Mouse (Mus musculus) stomach, postnatal 0 days (tissue): ENCODE data around the gene Znhit2. TPM values are rescaled to one million over a fixed set of nuclear protein-coding genes. Genes with fewer than 3 reads are reported as not detected.

Experiments used
- ATAC-seq: fragments of 200-750 bp; cut with Nextera tagmentation; 2 replicates; pipeline ENCODE4 v1.8.0; 2017; ENCODE audit not compliant: low FRiP score, low TSS enrichment
- DNase-seq: peaks from one replicate; pipeline ENCODE4 v3.0.0-alpha.2; 2016; ENCODE audit warnings: low spot score
- H3K27ac ChIP-seq: fragments of 300-500 bp; sonication (generic); replicated peaks from 2 replicates; pipeline ENCODE4 v1.5.1; 2014; ENCODE audit warnings: mild to moderate bottlenecking, control low read depth
- H3K27me3 ChIP-seq: fragments of 300-500 bp; sonication (generic); 2 replicates; pipeline ENCODE4 v1.6.1; 2014; ENCODE audit warnings: low read length; ENCODE audit not compliant: control insufficient read depth, insufficient read depth
- H3K36me3 ChIP-seq: fragments of 300-500 bp; sonication (generic); 2 replicates; pipeline ENCODE4 v1.6.1; 2014; ENCODE audit warnings: low read length, mixed read lengths; ENCODE audit not compliant: control insufficient read depth, insufficient read depth
- H3K4me1 ChIP-seq: fragments of 300-500 bp; sonication (generic); replicated peaks from 2 replicates; pipeline ENCODE4 v1.6.1; 2014; ENCODE audit warnings: antibody characterized with exemption; ENCODE audit not compliant: control insufficient read depth, insufficient read depth
- H3K4me2 ChIP-seq: fragments of 300-500 bp; sonication (generic); replicated peaks from 2 replicates; pipeline ENCODE4 v1.6.1; 2014; ENCODE audit warnings: low read depth, mild to moderate bottlenecking, control low read depth, moderate library complexity
- H3K4me3 ChIP-seq: fragments of 300-500 bp; sonication (generic); 2 replicates; pipeline ENCODE4 v1.5.1; 2014; ENCODE audit warnings: low read depth, low read length, control low read depth
- H3K9ac ChIP-seq: fragments of 300-500 bp; sonication (generic); 2 replicates; pipeline ENCODE4 v1.6.1; 2014; ENCODE audit warnings: mild to moderate bottlenecking, low read length, control low read depth, mixed read lengths
- H3K9me3 ChIP-seq: fragments of 300-500 bp; sonication (generic); 2 replicates; pipeline ENCODE4 v1.6.1; 2016; ENCODE audit warnings: low read length; ENCODE audit not compliant: control insufficient read depth
- CTCF ChIP-seq: IDR thresholded peaks from 2 replicates; pipeline ENCODE4 v1.5.1; 2016; ENCODE audit warnings: antibody characterized with exemption, low read depth, mild to moderate bottlenecking, moderate library complexity
- EP300 ChIP-seq: optimal IDR thresholded peaks from 2 replicates; pipeline ENCODE3; 2016; ENCODE audit warnings: antibody characterized with exemption
- WGBS: fragments of 180-500 bp; shearing (Covaris S2); extraction: QIAGEN DNeasy Blood & Tissue Kit; methylation state at CpG from one replicate; pipeline ENCODE4 v1.1.7; 2014; 5-methylcytosine and 5-hydroxymethylcytosine counted together
- polyA plus RNA-seq: library from polyadenylated mRNA; unstranded; fragments of >200 nt; fragmentation: Nextera tagmentation; extraction: Ambion mirVana; gene quantifications from 2 replicates; pipeline ENCODE4 v1.2.1, GENCODE M21; 2015

Znhit2 gene
- polyA plus RNA-seq, 1 experiment from 2014 or later, result 31.8 TPM

DNA sequence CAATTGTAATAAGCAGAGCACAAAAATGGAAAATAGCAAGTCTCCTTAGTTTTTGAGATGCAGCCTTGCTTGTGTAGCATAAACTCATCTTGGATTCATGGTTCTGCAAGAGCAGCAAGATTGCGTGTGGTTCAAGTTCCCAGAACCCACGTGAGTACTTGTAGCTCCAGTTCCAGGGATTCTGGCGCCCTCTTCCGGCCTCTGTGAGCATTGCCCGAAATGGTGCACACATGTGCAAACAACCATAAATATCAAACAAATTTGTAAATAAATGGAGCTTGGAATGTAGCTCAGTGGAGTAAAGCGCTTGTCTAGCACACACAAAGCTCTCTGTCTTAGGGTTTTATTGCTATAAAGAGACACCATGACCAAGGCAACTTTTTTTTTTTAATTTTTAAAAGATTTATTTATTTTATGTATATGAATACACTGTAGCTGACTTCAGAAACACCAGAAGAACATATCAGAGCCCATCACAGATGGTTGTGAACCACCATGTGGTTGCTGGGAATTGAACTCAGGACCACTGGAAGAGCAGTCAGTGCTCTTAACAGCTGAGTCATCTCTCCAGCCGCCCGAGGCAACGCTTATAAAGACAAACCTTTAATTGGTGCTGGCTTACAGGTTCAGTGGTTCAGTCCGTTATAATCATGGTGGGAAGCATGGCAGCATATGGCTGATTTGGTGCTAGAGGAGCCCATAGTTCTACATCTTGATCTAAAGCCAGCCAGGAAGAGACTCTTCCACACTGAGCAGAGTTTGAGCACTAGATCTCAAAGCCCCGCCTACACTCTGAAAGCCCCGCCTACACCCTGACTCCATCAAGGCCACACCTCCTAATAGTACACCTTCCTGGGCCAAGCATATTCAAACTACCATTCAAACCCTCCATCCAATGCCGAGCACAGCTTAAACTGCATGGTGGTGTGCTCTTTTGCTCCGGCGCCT is 42.6 kb upstream of the Znhit2 start:
- ATAC-seq, result peak; percentile 21; the same call in 1 of the 2 replicates
- no peak for TF ChIP-seq EP300
- peak; percentile 97 for TF ChIP-seq CTCF
- no peak overlapping the region for H3K4me2 ChIP-seq
- no peaks in the 10 kb centered on the region for H3K36me3 ChIP-seq
- no peaks in the 10 kb centered on the region for H3K27me3 ChIP-seq
- no peaks in the 10 kb centered on the region for H3K9me3 ChIP-seq
- DNase-seq, result peak; percentile 90
- no peaks in the 10 kb centered on the region for H3K4me1 ChIP-seq
- H3K9ac ChIP-seq, result no peak overlapping the region
- no peak overlapping the region for H3K4me3 ChIP-seq
- WGBS, result 30% methylated on average over 15 of the region's 15 CpGs
- H3K27ac ChIP-seq, result no peak overlapping the region

DNA sequence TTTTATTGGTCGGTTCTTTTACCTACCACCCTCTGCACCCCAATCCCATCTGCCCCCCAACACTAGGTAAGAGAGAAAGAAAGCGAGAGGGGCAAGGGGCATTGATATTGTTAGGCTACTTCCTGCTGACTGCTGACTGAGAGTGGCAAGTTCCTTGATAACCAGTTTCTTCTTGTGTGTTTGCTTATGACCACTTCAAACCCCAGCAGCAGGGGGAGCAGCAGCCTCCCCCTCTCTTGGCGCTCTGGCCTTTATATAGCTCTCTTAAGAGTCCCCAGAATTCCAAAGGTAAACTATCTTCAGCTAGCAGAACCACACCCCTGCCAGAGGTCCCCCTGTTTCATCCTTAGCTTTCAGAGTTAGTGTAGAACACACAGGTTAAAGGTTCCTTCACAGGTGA is 40.7 kb upstream of the Znhit2 start:
- no peak overlapping the region for H3K4me2 ChIP-seq
- H3K9ac ChIP-seq, result no peak overlapping the region
- peak; percentile 51 for TF ChIP-seq CTCF
- TF ChIP-seq EP300, result no peak
- H3K4me3 ChIP-seq, result no peak overlapping the region
- DNase-seq (peak; percentile 47), ATAC-seq (no peak)
- no peaks in the 10 kb centered on the region for H3K9me3 ChIP-seq
- H3K36me3 ChIP-seq, result no peaks in the 10 kb centered on the region
- H3K27me3 ChIP-seq, result no peaks in the 10 kb centered on the region
- no peak overlapping the region for H3K27ac ChIP-seq
- WGBS, result 55% methylated on average over 3 of the region's 3 CpGs
- no peaks in the 10 kb centered on the region for H3K4me1 ChIP-seq

DNA sequence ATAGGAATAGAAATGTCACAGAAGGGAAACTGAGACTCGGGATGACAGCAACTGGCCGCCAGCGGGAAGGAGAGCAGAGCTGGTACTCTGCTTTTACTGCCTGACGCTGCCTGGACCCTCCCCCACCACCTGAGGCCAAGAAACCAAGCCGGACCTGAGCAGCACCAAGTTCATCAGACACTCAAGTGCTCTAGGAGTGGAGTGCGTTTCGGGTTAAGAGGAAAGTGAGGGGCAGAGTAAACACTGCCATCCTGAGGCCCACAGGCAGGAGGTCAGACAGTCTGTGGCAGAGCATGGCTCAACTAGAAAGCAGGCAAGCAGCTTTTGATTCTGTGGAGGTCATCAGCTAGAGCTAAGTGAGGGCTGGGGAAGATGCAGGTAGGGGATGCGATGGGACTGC is 37.9 kb upstream of the Znhit2 start:
- Histone ChIP-seq H3K36me3 (no peaks in the 10 kb centered on the region), H3K9ac (no peak overlapping the region), H3K9me3 (no peaks in the 10 kb centered on the region), H3K4me1 (no peaks in the 10 kb centered on the region), H3K4me3 (no peak overlapping the region), H3K27ac (no peak overlapping the region), H3K4me2 (no peak overlapping the region), H3K27me3 (no peaks in the 10 kb centered on the region)
- ATAC-seq (no peak), DNase-seq (no peak)
- WGBS, result 63% methylated on average over 8 of the region's 8 CpGs
- TF ChIP-seq CTCF (no peak), EP300 (no peak)

DNA sequence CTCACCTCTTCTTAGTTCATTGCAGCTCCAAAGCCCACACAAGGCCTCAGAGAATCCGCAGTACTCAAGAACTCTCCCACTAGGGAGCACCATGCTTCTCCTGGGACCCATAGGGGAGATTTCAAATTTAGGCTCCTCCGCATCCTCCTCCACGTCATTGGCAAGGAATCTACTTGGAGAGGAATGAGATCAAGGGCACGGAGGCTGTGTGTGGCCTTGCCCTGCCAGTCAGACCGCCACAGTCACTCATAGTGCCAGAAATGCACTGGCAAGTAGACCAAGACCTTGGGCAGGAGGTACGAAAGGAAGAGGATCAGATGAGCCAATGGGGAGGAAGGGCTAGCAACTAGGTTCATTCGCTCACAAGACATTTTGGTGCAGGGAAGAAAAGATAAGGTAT is 37.1 kb upstream of the Znhit2 start:
- ATAC-seq (no peak), DNase-seq (no peak)
- TF ChIP-seq EP300, result no peak
- Histone ChIP-seq H3K4me3 (no peak overlapping the region), H3K4me1 (no peaks in the 10 kb centered on the region), H3K36me3 (no peaks in the 10 kb centered on the region), H3K4me2 (no peak overlapping the region), H3K27ac (no peak overlapping the region), H3K9me3 (no peaks in the 10 kb centered on the region), H3K9ac (no peak overlapping the region), H3K27me3 (no peaks in the 10 kb centered on the region)
- WGBS, result 81% methylated on average over 7 of the region's 7 CpGs

DNA sequence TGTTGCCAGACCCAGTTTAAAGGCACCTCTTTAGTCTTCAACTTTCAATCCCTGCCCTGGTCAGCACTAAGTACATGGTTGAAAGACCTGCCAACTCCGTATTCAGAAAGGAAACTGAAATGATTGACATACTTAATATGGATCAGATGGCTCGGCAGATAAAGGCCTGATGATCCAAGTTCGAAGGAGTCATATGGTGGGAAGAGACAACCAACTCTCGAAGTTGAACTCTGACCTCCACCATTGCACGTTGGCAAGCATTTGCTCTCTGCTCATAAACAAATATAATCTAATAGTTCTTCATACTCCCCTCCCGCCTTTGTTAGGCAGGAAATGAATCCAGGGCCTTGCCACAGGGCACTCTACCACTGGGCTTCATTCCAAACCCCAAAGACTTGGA is 32.0 kb upstream of the Znhit2 start:
- no peak for DNase-seq
- Histone ChIP-seq H3K36me3 (no peaks in the 10 kb centered on the region), H3K9me3 (no peaks in the 10 kb centered on the region), H3K9ac (no peak overlapping the region), H3K27me3 (no peaks in the 10 kb centered on the region), H3K4me1 (no peaks in the 10 kb centered on the region), H3K4me3 (no peak overlapping the region), H3K4me2 (no peak overlapping the region), H3K27ac (no peak overlapping the region)
- WGBS, result 69% methylated on average over 6 of the region's 6 CpGs
- no peak for ATAC-seq
- TF ChIP-seq EP300, result no peak
- TF ChIP-seq CTCF, result no peak

DNA sequence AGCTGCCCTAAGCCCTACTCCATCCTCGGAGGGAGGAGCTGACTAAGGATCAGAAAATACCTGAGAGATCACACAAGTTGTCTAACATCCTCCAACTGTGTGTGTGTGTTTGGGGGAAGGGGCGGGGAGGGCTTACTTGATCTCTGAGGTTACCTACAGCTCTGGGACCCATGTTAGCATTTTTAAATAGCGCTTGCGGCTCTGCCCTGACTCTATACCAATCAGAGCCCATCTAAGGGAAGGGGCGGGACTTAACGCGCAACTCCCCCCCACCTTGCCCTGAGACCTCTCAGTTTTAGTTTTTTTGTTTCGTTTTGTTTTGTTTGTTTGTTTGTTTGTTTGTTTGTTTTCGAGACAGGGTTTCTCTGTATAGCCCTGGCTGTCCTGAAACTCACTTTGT is 31.6 kb upstream of the Znhit2 start:
- Histone ChIP-seq H3K9me3 (no peaks in the 10 kb centered on the region), H3K4me2 (no peak overlapping the region), H3K27ac (no peak overlapping the region), H3K9ac (no peak overlapping the region), H3K27me3 (no peaks in the 10 kb centered on the region), H3K4me3 (no peak overlapping the region), H3K36me3 (no peaks in the 10 kb centered on the region), H3K4me1 (no peaks in the 10 kb centered on the region)
- 75% methylated on average over 9 of the region's 9 CpGs for WGBS
- ATAC-seq, result no peak
- no peak for TF ChIP-seq EP300
- no peak for DNase-seq
